Mouse (Mus musculus) left cerebral cortex, postnatal 14 days (tissue): ENCODE results near the gene Tigit. TPM values are rescaled to one million over a fixed set of nuclear protein-coding genes. Genes with fewer than 3 reads are reported as not detected.

Source experiments
- DNase-seq, 2 experiments: peaks; one replicate each; pipeline ENCODE4 v3.0.0; 2021 to 2022; ENCODE audit warnings: low spot score in 2 of 2, mixed read lengths in 1 of 2
- intact Hi-C: fragments of 180-260 bp; cut with DNase I; formaldehyde crosslinking; loops from one replicate; pipeline ENCODE4 v1.15.1; 2025
- total RNA-seq, 2 experiments: library from RNA; stranded (reverse); gene quantifications; 2 replicates each; pipeline ENCODE4 v1.2.3; 2021

Gene Tigit
- total RNA-seq, 2 experiments from 2014 or later: not detected

- DNase-seq: no peak
- intact Hi-C loops: no loop called here
Measured at GRCm38 (mm10) chr16:43672697-43673096, 8.8 kb upstream of the Tigit start.

- intact Hi-C loops: no loop called here
- DNase-seq: no peak
Measured at GRCm38 (mm10) chr16:43671972-43672371, 8.0 kb upstream of the Tigit start.

GRCm38 (mm10) chr16:43668294-43668693 is 4.3 kb upstream of the Tigit start:
- intact Hi-C loops: no loop called here
- no peak for DNase-seq

DNA sequence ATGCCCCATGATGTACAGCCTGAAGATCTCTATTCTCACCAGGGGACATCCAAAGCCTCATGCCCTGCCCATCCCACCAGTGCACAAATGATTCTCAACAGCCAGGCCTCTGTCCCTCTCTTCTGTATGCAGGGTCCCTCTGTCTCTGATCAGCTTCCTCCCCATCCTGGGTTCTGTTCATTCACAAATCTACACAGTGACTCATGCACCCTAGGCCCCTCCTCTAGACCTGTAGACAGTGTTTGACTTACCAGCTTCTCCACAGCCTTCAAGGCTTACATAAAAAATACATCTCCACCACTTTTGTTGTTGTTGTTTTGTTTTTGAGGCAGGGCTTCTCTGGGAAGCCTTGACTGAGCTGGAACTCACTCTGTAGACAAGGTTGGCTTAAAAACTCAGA is 915 bp upstream of the Tigit start:
- intact Hi-C loops: no loop called here

GRCm38 (mm10) chr16:43662124-43663004 is 1.6 kb downstream of the Tigit start:
- intact Hi-C loops: no loop called here
- DNase-seq: no peak

More for the DNA sequence above, 915 bp upstream of the Tigit start:
- DNase-seq: no peak

DNA sequence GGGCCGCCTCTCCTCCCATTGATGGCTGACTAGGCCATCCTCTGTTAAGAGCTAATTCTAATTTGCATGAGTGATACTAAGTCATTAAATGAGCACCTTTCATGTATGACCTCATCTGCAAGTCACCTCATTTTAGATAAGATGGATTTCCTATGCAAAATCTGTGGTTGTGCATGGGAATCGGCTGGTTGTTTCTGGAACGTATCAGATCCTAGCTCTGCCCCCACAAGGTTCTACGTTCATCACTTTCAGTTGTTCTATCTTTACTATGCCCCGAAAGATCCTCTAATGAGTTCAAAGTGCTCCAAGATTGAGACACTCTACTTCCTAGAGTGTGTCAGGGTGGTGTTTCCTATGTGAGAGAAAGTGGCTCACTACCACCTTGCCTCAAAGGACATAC is 2.4 kb downstream of the Tigit start:
- intact Hi-C loops: no loop called here

GRCm38 (mm10) chr16:43655183-43655787 is 8.7 kb downstream of the Tigit start:
- no peak for DNase-seq
- intact Hi-C loops: no loop called here

More for the DNA sequence above, 2.4 kb downstream of the Tigit start:
- DNase-seq: no peak

DNA sequence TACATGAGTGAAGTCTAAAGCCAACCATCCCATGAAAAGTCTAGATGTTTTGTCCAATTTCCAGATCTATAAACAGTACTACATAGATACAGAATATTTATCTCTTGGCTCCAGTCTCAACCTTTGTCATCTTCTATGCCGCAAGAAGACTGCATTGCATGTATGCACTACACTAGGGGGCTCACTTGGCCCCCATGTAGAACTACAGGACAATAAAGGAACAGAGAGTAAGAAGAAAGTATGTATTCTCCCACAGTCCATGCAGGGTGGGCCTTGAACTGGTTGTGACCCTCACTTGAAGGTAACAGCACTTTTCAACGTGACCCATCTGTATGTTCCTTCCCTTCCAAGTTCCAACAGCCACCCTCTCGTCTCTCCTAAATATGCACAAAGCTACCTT is 9.7 kb downstream of the Tigit start:
- intact Hi-C loops: no loop called here
- no peak for DNase-seq

- DNase-seq: no peak
- intact Hi-C loops: no loop called here
Measured at GRCm38 (mm10) chr16:43653288-43653687, 10.7 kb downstream of the Tigit start.

DNA sequence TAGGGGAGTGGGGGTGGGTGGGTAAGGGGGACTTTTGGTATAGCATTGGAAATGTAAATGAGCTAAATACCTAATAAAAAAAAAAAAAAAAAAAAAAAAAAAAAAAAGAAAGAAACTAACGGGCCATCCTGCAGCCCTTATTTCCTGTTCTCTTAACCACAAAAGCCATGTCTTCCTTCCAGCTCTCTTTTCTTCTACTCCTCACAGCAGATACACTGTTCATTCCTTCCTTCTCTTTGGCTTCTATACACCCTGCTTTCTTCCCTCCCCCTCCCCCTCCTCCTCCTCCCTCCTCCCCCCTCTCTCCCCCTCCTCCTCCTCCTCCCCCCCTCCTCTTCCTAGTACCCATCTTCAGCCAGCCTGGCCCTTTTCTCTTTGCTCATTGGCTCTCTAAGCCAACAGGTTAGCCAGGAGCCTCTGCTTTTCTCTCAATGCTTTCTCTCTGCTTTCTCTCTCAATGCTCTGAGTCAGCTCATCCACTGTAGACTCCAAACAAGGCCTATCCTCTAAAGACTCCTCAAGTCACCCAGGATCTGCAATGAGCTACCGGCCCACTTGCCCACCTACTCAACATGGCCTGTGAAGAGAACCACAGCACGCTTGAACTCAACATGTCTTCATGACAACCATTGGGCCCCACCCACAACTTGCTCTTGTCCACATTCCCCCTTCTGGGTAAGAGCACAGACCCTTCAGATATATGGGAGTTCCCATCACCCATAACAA is 13.4 kb downstream of the Tigit start:
- intact Hi-C loops: no loop called here
- DNase-seq: no peak

DNA sequence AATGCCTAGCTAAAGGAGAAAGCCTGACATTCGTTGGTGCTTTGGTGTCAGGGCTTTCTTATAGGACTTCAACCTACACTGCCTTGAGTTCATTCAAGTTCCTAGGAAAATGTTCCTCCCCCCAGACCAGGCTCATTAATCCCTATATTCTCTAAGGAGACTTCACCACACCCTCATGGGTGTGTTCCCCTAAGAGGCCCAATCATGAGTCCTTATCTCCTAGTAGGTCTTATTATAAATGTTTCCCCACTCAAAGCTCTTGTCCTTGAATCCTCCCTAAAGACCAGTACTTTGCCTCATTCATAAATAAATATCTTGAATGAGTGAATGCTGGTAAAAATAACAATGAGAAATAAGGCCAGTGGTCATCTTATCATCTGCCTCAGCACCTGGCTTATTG is 16.3 kb downstream of the Tigit start:
- intact Hi-C loops: no loop called here
- DNase-seq: no peak

GRCm38 (mm10) chr16:43646943-43647342 is 17.0 kb downstream of the Tigit start:
- no peak for DNase-seq
- intact Hi-C loops: no loop called here

DNA sequence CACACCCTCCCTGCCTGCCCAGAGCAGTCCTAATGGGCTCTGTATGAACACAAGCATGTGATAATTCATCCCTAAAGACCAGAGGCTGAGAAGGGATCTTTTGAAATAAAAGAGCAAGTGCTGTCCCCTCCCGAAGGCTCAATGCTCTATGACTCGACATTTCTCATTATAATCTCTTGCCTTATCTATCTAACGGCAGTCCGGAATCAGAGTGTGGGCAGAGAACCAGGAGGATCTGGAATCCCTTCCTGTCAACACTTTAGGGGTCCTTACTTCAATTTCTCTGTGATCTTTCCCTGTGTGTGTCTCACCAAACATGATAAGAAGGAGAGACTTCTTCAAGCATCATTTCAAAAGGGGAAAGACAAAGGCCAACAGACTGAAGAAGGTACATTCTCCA is 18.1 kb downstream of the Tigit start:
- no peak for DNase-seq
- intact Hi-C loops: no loop called here

GRCm38 (mm10) chr16:43641230-43641629 is 22.7 kb downstream of the Tigit start:
- intact Hi-C loops: no loop called here
- DNase-seq: no peak

DNA sequence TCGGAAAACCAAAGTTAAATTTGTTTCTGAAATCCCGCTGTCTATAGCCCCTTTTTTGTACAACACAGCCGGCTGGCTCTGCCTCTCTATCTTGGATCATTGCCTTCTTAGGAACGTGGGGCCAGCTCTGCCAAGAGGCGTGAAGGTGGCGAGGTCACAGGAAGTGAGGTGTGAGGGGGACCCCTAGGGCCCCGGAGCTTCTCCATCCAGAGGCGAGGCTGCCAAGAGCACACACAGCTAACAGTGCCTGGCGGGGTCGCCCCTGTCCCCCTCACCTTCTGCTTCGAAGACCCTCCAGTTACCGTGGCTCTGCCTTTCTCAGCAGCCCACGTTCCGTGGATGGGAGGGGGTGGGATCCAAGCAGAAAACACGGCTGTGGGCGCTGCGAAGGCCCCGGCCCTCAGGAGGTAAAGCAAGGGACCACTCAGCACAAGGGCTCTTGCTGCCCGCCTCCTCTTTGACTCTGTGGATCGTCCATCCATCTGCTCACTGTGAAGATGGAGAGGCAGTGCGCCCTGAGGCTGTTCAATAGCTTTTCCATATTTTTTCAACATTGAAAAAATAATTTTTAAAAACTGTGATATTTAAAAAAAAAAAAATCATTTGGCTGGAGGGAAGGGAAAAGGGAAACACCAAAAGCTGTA is 25.4 kb downstream of the Tigit start:
- DNase-seq: no peak
- intact Hi-C loops: no loop called here

GRCm38 (mm10) chr16:43637241-43637640 is 26.7 kb downstream of the Tigit start:
- DNase-seq: no peak
- intact Hi-C loops: no loop called here

DNA sequence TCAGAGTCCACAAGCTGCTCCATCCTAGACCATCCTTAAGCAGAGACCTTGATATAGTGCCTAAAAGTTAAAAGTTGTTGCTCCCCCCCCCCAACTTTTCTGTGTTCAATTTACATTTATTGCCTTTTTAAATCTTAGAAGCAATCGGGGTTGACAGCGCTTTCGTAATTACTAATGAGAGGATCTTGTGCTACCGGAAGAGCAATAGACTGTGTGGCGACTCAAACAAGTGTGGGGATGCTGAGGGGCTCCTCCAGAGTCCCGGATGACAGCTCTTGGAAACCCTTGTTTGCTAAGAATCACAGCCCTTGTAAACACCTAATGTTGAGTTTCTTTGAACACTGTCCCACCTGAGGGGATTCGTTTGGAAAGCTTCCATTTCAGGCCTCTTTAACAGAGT is 29.9 kb downstream of the Tigit start:
- intact Hi-C loops: no loop called here
- no peak for DNase-seq

DNA sequence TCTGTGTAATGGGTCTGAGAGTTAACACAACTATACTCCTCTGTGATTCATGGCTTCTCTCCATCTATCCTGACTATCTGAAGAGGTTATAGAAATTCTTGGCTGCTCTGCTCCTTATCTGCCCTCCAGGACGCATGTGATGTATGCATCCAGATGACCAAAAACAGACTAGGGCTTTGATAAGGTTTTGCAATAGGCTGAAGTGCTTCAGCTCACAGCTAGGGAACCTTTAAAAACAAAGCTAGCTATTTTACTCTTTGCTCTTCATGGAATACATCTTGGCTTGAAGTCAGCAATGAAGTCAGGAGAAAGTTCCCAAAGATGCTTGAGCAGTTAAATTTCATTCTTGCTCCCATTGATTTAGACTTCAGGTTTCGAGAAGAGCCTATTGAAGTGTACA is 32.2 kb downstream of the Tigit start:
- intact Hi-C loops: no loop called here
- no peak for DNase-seq

DNA sequence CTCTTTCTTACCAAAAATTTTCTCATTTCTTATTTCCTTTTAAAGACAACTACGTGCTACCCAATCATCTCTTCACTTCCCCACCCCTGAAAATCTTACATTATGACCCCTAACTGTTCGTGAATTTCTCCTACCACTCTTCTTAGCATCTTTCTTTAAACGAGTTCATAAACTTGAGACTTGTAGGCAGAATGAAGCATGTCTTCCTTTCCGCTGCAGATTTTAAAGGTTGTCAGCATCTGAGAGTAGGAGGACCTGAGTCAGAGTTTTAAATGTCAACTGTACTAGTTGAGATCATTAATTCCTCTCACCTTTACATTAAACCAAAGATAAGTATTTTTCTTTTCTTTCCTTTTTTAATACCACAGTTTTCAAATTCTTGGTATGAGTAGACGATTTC is 35.3 kb downstream of the Tigit start:
- intact Hi-C loops: loop anchor here (10.0 kb wide), 1 partner anchor 176 kb away; no protein-coding TSS in a partner anchor
- no peak for DNase-seq

DNA sequence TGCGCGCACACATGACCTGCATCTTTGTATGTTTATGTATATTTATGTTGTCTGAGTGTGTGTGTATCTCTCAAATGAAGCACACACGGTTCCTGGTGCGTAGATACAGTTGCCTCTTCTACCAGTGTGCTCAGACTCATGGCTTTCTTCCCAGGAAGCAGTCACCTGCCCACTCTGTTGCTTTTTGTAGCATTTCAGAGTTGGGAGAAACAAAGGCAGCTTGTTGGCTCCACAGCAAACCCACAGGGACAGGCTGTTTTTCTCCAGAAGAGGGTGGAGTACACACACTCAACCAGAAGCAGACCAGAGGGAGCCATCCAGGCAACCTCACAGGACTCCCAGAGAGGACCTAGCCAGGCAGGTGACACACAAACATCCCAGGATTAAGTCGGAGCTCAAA is 38.0 kb downstream of the Tigit start:
- DNase-seq: peak; percentile 44 to 81
- intact Hi-C loops: loop anchor here (10.0 kb wide), 1 partner anchor 179 kb away; no protein-coding TSS in a partner anchor
